Mouse (Mus musculus) right cerebral cortex, postnatal 4 days (tissue): ENCODE measurements around the gene Gpt2.

Source experiments
- DNase-seq: peaks from one replicate; pipeline ENCODE4 v3.0.0-alpha.2; 2022

Gpt2 gene

DNA sequence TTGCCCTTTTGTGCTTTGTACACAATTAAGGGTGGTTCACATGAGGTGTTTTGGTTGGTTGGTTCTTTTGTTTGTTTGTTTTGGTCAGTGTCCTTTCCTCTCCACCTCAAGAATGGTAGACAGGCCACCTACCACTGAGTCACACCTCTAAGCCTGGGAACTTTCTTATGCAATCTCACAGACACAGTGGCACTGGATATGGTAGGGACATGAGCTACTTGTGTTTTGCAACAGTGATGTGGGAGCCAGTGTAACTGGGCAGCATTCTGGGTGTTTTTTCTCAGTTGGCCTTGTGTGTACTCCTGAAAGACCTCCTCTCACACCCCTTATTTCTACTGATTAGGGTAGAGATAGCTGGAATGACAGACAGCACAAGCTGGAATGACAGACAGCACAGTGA is 3.7 kb upstream of the Gpt2 start:
- DNase-seq, result no peak

DNA sequence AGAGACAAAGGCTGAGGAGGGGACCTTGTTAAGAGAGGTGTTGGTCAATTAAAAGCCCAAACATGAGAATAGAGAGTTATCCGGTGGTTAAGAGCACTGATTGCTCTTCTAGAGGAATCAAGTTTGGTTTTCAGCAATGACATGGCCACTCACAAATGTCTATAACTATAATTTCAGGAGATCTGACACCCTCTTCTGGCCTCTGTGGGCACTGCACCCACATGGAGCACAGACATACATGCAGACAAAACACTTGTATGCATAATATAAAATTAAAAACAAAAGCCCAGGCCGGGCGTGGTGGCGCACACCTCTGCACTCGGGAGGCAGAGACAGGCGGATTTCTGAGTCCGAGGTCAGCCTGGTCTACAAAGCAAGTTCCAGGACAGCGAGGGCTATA is 2.8 kb upstream of the Gpt2 start:
- no peak for DNase-seq

- DNase-seq, result peak; percentile 61
These were observed 860 bp downstream of the Gpt2 start for GRCm38 (mm10) chr8:85492940-85493931.

GRCm38 (mm10) chr8:85496125-85496524 is 3.7 kb downstream of the Gpt2 start:
- DNase-seq, result no peak

- DNase-seq, result no peak
These were observed 4.4 kb downstream of the Gpt2 start for GRCm38 (mm10) chr8:85496778-85497177.

DNA sequence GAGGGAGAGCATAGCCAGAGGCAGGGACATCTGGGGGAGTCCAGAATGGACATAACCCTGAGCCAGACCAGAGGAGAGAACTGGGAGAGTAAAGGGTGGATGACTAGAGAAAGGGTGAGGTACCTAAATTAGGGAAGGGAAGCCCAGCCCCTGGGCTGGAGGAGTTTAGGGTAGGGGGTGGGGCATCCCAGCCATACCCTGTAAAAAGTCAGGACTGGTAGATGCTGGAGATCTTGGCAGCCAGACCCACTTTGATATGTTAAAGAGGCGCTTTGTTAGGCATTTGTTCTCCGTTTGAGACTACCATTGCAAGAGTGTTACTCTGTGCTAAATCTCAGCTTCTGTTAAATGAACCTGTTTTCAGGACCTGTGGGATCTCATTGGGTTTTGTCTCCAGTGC is 6.2 kb downstream of the Gpt2 start:
- no peak for DNase-seq

GRCm38 (mm10) chr8:85500460-85500859 is 8.1 kb downstream of the Gpt2 start:
- DNase-seq, result no peak

- peak; percentile 37 for DNase-seq
These were observed 8.7 kb downstream of the Gpt2 start for GRCm38 (mm10) chr8:85500955-85501685.

DNA sequence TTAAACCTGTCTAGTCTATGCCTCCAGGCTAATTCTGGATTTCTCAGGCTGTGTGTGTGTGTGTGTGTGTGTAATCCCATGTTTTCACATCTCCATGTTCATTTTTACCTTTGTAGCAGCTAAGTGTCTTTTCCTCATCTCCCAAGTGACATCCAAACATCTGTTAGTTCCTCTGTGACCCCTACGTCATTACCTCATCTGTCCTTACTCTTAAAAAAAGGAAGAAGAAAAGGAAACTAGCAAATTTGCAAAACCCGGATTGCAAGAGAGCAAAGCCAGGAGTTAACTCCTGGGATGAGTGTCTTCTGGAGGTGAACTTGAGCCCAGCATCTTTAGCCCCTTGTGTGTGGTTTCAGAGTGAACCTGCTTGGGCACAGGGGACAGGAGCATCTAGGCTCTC is 10.0 kb downstream of the Gpt2 start:
- no peak for DNase-seq

GRCm38 (mm10) chr8:85503065-85503464 is 10.7 kb downstream of the Gpt2 start:
- no peak for DNase-seq

- no peak for DNase-seq
These were observed 12.3 kb downstream of the Gpt2 start for GRCm38 (mm10) chr8:85504704-85505103.

- no peak for DNase-seq
These were observed 14.2 kb downstream of the Gpt2 start for GRCm38 (mm10) chr8:85506620-85507019.

- DNase-seq, result no peak
These were observed 16.3 kb downstream of the Gpt2 start for GRCm38 (mm10) chr8:85508661-85509060.

GRCm38 (mm10) chr8:85512234-85512633 is 19.9 kb downstream of the Gpt2 start:
- DNase-seq, result no peak

DNA sequence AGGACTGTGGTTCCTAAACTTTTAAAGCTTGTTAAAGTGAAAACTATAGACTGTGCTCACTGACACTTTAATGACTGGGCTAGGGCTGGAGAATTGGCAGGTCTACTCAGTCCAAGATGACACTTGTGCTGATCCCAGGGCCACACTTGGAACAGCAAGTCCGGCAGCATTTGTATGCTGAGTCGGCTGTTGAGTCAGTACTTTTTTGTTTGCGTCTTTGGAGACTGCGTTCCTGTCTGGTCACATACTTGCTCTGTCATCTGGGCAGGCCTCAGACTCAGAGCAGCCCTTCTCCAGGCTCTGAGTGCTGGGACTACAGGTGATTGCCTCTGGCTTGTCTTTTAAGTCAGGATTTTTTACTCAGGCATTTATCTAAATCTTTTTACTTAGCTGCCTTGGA is 20.9 kb downstream of the Gpt2 start:
- no peak for DNase-seq

DNA sequence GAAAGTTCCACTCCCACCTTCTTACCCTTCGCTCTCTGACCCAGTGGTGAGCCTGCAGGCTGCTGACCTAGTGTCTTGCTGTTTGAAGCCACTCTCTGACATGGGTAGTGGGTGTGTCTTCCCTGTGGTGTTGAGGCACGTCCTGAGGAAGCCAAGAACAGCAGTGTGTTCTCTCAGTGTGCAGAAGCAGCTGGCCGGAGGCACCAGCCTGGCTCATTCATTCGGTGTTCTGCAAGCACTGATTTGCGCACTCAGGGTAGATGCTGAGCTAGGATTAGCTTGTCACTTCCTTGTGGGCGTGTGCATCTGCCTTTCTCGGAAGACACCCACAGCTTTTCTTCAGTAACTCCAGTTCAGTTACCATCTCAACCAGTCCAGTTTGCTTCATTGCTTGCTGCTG is 23.0 kb downstream of the Gpt2 start:
- DNase-seq, result no peak

DNA sequence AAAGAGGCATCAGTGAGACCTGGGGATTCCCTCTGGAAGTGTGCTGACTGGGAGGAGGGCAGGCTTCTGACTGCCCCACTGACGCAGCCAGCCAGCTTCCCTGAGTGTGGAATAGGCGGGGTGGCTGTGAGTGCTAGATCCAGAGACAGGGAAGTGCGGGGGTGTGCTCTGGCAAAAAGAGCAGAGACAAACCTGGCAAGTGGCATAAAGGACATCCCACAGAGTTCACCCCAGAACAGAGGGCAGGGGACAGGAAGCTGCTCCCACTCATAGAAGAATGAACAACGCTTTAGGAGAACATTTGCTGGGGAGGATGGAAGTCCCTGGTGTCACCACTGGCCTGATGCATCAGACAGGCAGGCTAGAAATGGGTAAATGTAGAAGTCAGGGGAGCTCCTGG is 25.0 kb downstream of the Gpt2 start:
- DNase-seq, result no peak

- no peak for DNase-seq
These were observed 25.6 kb downstream of the Gpt2 start for GRCm38 (mm10) chr8:85517956-85518355.

DNA sequence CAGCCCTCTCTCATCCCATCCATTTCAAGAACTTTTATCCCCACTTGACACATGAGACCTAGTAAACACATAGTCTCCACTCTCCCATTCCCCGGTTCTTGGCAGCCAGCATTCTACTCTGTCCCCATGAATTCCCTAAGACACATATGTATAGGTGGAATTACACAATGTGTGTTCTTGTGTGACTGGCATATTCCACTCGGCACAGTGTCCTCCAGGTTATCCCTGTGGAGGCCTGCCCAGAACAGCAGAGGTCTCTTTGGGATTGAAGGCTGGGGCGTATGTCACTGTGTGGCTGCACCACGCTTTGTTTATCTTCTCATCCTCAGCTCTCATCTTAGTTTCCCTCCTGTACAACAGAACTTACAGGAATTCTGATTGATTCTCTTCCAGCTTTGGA is 28.2 kb downstream of the Gpt2 start:
- DNase-seq, result no peak

DNA sequence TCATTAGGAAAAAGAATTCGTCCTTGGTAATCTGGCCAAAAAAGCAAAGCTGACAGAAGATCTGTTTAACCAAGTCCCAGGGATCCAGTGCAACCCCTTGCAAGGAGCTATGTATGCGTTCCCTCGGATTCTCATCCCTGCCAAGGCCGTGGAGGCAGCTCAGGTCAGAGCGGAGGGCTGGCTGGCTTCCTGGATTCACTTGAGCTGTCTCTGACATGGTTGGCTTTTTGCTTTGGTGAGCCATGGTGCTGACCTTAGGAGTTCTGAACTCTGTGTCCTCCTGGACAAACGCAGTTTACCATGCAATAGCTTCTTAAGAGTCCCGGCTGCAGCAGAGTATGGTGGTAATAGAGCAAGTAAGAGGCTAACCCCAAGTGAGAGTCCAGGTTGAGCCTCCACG is 29.0 kb downstream of the Gpt2 start:
- no peak for DNase-seq

DNA sequence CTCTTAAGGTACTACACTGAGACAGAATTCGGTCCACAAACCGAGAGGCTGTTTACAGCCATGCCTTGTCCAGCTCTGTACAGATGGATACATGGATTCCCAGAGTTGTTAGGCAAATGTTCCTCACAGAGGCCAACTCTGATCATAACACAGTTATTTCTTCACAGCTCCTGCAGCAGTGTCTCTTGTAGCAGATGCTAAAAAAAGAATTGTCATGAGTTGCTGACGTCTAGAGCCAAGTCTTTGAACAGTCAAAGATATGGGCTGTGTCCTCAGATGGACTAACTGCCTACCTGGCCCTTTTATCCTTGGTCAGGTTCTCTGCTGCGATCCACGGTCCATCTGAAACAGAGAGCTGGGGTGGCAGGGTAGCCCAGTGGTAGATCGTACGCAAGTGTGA is 31.7 kb downstream of the Gpt2 start:
- DNase-seq, result no peak

DNA sequence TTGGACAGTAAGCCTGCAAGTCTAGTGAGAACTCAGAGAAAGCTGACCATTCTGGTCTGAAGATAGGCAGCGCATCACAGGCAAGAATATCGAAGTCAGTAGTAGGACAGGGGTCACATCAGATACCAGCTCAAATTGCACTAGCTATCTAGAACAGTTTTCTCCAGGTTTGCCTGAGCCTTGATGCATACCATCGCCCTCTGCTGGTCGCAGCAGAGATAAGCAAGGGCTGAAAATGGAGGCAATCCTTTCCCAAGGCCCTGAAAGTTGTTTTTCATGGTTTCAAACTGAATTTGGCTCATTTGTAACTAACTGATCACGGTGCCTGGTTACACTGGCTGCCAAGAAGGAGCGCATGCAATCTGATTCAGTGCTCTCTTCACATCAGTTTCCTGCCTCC is 33.7 kb downstream of the Gpt2 start:
- DNase-seq, result peak; percentile 74

DNA sequence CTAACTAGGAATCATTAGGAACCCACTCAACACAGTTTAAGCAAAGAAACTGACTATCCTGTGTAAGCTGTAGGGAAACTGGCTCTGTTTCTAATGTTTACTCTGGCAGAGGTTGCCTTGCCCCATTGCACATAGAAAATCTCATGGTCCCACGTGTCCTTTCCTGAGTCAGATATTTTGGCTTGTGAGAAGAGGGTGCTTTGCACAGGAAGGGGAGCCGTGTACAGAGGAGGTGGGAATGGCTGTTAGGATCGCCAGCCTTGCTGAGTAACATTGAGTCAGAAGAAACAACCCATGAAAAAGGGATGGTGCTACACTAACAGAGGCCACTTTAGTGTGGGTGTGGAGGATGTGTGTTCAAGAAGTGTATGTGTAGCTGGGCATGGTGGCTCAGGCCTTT is 36.6 kb downstream of the Gpt2 start:
- DNase-seq, result no peak

DNA sequence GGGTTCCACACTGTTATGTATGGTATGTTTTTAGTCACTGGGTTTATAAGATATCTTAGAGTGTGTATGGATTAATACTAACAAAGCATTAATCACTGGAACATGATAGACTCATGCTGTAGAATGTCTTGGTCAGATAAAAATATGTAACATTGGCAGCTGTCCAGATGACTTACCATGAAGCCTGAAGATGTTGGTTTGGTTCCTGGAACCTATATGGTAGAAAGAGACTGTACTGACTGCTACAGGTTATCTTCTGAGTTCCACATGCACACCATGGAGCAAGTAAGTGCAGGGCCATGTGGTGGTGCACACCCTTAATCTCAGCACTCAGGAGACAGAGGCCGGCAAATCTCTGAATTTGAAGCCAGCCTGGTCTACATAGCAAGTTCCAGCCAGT is 38.3 kb downstream of the Gpt2 start:
- no peak for DNase-seq
